Mouse (Mus musculus) ES-Bruce4 (cell line): ENCODE measurements around the gene Il23a. TPM values are rescaled to one million over a fixed set of nuclear protein-coding genes. Genes with fewer than 3 reads are reported as not detected.
A peak's percentile ranks its signal among the peaks of the same experiment; 100 is the strongest.

Experiments used
- H3K27ac ChIP-seq: 2 replicates; pipeline ENCODE4 v1.5.1; 2012; ENCODE audit warnings: low read length, inconsistent platforms; ENCODE audit not compliant: insufficient read depth
- H3K27me3 ChIP-seq: 2 replicates; pipeline ENCODE4 v1.6.1; 2012; ENCODE audit warnings: mild to moderate bottlenecking, low read length, inconsistent platforms; ENCODE audit not compliant: control insufficient read depth, poor library complexity, insufficient read depth, severe bottlenecking
- H3K36me3 ChIP-seq: 2 replicates; pipeline ENCODE4 v1.6.1; 2012; ENCODE audit warnings: inconsistent platforms, mild to moderate bottlenecking, low read length, moderate library complexity; ENCODE audit not compliant: control insufficient read depth, poor library complexity, insufficient read depth, severe bottlenecking
- H3K4me1 ChIP-seq: one replicate; pipeline ENCODE4 v1.8.1; 2011; ENCODE audit warnings: low read length; ENCODE audit not compliant: control insufficient read depth, insufficient read depth
- H3K4me3 ChIP-seq: 2 replicates; pipeline ENCODE4 v1.5.1; 2011; ENCODE audit warnings: low read depth, mild to moderate bottlenecking, low read length
- H3K9ac ChIP-seq: 2 replicates; pipeline ENCODE4 v1.6.1; 2012; ENCODE audit warnings: low read depth, mild to moderate bottlenecking, inconsistent platforms; ENCODE audit not compliant: poor library complexity, severe bottlenecking
- H3K9me3 ChIP-seq: replicated peaks from 2 replicates; pipeline ENCODE4 v1.6.1; 2012; ENCODE audit warnings: mild to moderate bottlenecking, low read length, inconsistent platforms; ENCODE audit not compliant: control insufficient read depth, poor library complexity, insufficient read depth, severe bottlenecking
- CTCF ChIP-seq: IDR thresholded peaks from one replicate; pipeline ENCODE4 v1.8.1; 2011; ENCODE audit warnings: low read depth, low read length
- EP300 ChIP-seq: IDR thresholded peaks from 2 replicates; pipeline ENCODE4 v1.6.1; 2011; ENCODE audit warnings: low read depth, low read length; ENCODE audit not compliant: insufficient read depth
- POLR2A ChIP-seq: IDR thresholded peaks from one replicate; pipeline ENCODE4 v1.8.1; 2011; ENCODE audit warnings: low read length; ENCODE audit not compliant: insufficient read depth
- polyA plus RNA-seq: library from polyadenylated mRNA; stranded (reverse); fragments of >200 nt; gene quantifications from 2 replicates; pipeline ENCODE4 v1.2.4, GENCODE M21; 2011; ENCODE audit warnings: low read depth; ENCODE audit not compliant: missing spikeins, insufficient read depth, insufficient read length

Il23a gene
- 4.7 and 5.7 TPM in 2 replicates for polyA plus RNA-seq

DNA sequence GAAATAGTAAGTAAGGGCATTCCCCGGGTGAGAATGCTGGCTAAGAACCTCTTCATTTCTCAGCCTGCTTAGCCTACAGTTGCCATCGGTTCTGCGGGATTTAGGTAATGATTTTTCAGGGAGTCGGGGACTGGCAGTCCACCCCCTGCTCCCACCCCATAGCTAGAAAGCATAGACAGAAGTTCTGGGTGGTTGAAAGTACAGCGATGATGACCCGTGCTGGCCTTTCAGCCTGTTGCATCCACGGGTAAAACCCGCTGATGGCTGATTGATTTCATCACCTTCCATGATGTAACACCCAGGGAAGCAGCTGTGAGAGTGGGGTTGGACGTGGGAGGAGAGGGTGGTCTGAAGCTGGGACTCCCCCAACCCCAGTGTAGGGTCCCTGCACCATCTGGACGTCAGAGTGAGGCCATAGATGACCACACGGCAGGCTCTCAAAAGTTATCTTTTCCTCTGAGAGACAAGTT is at the start of gene Il23a:
Gene Il23a (minus strand): TSS at position 51 of the 470 bp plus-strand sequence.
- TF ChIP-seq CTCF (no peak), EP300 (no peak), POLR2A (no peak)
- H3K27ac ChIP-seq, result no peak within 1 kb of the TSS

DNA sequence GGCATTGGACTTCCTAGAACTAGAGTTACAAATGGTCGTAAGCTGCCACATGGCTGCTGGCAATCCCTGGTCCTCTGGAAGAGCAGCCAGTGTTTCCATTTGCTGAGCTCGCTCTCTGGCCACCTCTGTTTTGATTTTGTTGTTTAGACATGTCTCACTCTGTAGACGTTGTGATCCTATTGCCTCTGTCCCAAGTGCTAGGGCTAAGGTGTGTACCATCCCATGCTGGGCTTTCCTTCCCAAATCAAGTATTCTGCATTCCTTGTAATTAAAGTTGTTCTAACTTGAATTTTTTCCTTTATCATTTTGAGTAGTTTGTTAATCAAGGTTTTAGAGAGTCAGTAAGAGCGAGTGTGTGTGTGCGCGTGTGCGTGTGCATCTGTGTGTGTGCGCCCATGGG is 49.0 kb upstream of the Il23a start:
- Histone ChIP-seq H3K4me1 (no peaks in the 10 kb centered on the region), H3K27ac (peak overlapping the region; percentile 4), H3K36me3 (peaks cover 49% of the 10 kb centered on the region), H3K9ac (peak overlapping the region; percentile 2; the same call in 1 of the 2 replicates), H3K9me3 (no peaks in the 10 kb centered on the region), H3K27me3 (no peaks in the 10 kb centered on the region), H3K4me3 (no peak overlapping the region)
- TF ChIP-seq EP300 (no peak), CTCF (no peak), POLR2A (no peak)

More for the DNA sequence above, at the start of gene Il23a:
- Histone ChIP-seq H3K27me3 (no peaks in the 10 kb centered on the region), H3K4me1 (no peaks in the 10 kb centered on the region), H3K4me3 (peak within 1 kb of the TSS; percentile 34), H3K9ac (peak within 1 kb of the TSS; percentile 9; the same call in 1 of the 2 replicates), H3K36me3 (no peaks in the 10 kb centered on the region), H3K9me3 (no peaks in the 10 kb centered on the region)

- no peak for TF ChIP-seq POLR2A
- TF ChIP-seq CTCF, result no peak
- TF ChIP-seq EP300, result no peak
- no peak overlapping the region for H3K9ac ChIP-seq
- H3K27ac ChIP-seq, result peak overlapping the region; percentile 58; the same call in 1 of the 2 replicates
- no peaks in the 10 kb centered on the region for H3K9me3 ChIP-seq
- no peaks in the 10 kb centered on the region for H3K27me3 ChIP-seq
- no peaks in the 10 kb centered on the region for H3K4me1 ChIP-seq
- no peak overlapping the region for H3K4me3 ChIP-seq
- H3K36me3 ChIP-seq, result peaks cover 38% of the 10 kb centered on the region
Observed at GRCm38 (mm10) chr10:128344568-128345275, 46.2 kb upstream of the Il23a start.

- no peak overlapping the region for H3K4me3 ChIP-seq
- H3K9me3 ChIP-seq, result no peaks in the 10 kb centered on the region
- TF ChIP-seq EP300 (no peak), POLR2A (no peak), CTCF (no peak)
- H3K4me1 ChIP-seq, result no peaks in the 10 kb centered on the region
- H3K27ac ChIP-seq, result peak overlapping the region; percentile 9; the same call in 1 of the 2 replicates
- H3K9ac ChIP-seq, result no peak overlapping the region
- H3K36me3 ChIP-seq, result peaks cover 35% of the 10 kb centered on the region
- H3K27me3 ChIP-seq, result no peaks in the 10 kb centered on the region
Observed at GRCm38 (mm10) chr10:128343436-128343835, 44.9 kb upstream of the Il23a start.

- peak overlapping the region; percentile 56; the same call in 1 of the 2 replicates for H3K27ac ChIP-seq
- no peaks in the 10 kb centered on the region for H3K9me3 ChIP-seq
- no peaks in the 10 kb centered on the region for H3K27me3 ChIP-seq
- TF ChIP-seq POLR2A, result no peak
- no peak for TF ChIP-seq EP300
- peak; percentile 33 for TF ChIP-seq CTCF
- peaks cover 25% of the 10 kb centered on the region for H3K36me3 ChIP-seq
- no peak overlapping the region for H3K4me3 ChIP-seq
- 0 out of 2 replicates have a peak overlapping the region, but pooled peaks have one; percentile 62 for H3K9ac ChIP-seq
- H3K4me1 ChIP-seq, result no peaks in the 10 kb centered on the region
Observed at GRCm38 (mm10) chr10:128340257-128340656, 41.7 kb upstream of the Il23a start.

DNA sequence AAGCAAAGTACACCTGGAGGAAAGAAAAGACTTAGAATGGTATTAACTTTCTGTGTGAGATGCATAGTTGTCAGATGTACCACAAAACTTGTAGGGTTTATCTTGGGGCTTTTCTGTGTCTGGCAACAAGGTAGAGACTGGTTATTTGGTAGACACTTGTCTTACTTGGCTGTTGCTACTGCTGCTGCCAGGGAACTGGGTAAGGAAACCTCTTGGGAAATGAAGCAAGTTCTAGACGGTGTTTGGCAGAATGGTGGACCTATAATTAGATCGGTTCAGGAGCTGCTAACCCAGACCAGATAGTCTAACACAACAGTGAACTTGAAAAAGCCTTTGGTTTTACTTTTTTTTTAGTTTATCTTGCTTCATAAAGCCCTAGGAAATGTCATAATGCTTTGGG is 40.4 kb upstream of the Il23a start:
- no peak for TF ChIP-seq EP300
- no peak for TF ChIP-seq POLR2A
- no peak for TF ChIP-seq CTCF
- peak overlapping the region; percentile 92 for H3K9ac ChIP-seq
- H3K4me1 ChIP-seq, result no peaks in the 10 kb centered on the region
- no peak overlapping the region for H3K4me3 ChIP-seq
- no peaks in the 10 kb centered on the region for H3K9me3 ChIP-seq
- H3K36me3 ChIP-seq, result peaks cover 25% of the 10 kb centered on the region
- H3K27ac ChIP-seq, result no peak overlapping the region
- H3K27me3 ChIP-seq, result no peaks in the 10 kb centered on the region
